Mouse (Mus musculus): ENCODE results near the gene Cnpy4. TPM values are rescaled to one million over a fixed set of nuclear protein-coding genes. Genes with fewer than 3 reads are reported as not detected.
"Not testable (repeated sequence)": the region's sequence is repeated elsewhere in the genome, so short reads cannot be mapped to it uniquely, and the experiment has no call there.

Gene Cnpy4
- polyA plus RNA-seq, 1 experiment from 2014 or later, result 26.2 TPM

DNA sequence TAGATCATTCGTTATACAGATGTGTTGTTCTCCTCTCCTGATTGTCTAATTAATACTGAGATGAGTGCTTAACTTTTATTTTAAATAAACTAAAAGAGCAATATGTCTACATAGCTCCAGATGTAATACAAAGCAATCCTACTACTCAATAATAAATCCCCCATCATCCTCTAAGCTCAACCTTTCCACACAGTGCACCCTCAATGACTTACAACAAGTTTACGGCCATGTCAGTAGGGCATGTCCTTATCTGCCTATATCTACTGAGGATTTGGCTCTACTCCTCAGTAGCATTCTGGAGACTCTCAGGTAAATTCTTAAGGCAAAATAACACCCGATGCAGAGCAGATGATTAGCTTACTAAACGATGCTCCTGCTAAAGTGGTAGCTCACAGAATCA is 20.6 kb downstream of the Cnpy4 start:
- Histone ChIP-seq H3K4me3 (replicated peaks) (no peak overlapping the region), H3K4me2 (no peak overlapping the region), H3K27ac (replicated peaks) (no peak overlapping the region), H3K36me3 (no peaks in the 10 kb centered on the region), H3K9me3 (replicated peaks) (0 out of 2 replicates have a peak, but pooled peaks cover 2% of the 10 kb centered on the region), H3K9ac (replicated peaks) (no peak overlapping the region), H3K4me1 (no peaks in the 10 kb centered on the region), H3K27me3 (replicated peaks) (no peaks in the 10 kb centered on the region)
- WGBS, result 86% methylated on average over 4 of the region's 4 CpGs
- no peak for ATAC-seq (ENCODE audit: low FRiP score)

DNA sequence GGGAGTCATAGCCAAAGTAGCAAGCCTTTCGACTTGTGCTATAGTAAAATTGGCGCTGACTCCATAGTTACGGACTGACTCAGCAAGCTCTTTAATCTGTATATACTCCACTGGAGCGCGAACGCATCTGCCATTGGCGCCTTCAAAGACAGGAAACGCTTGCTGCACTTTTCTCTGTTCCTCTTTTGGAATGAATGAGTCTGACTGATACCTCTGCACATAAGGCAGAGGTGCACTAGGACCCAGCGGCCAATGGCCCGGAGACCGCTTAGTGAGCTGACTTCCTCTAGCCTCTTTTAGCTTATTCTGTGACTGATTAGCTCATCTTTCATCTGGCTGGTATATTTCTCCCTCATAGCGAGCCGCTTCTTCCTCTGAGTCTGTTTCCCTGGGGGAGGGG is 29.3 kb downstream of the Cnpy4 start:
- not testable (repeated sequence) for ATAC-seq (ENCODE audit: low FRiP score); H3K4me1 ChIP-seq; H3K4me2 ChIP-seq; H3K9me3 ChIP-seq (replicated peaks); H3K4me3 ChIP-seq (replicated peaks); H3K9ac ChIP-seq (replicated peaks); H3K27ac ChIP-seq (replicated peaks); H3K27me3 ChIP-seq (replicated peaks); H3K36me3 ChIP-seq
- WGBS, result 95% methylated on average over 13 of the region's 13 CpGs

- no peaks in the 10 kb centered on the region for H3K36me3 ChIP-seq
Observed at GRCm38 (mm10) chr5:138219864-138220263, 32.6 kb downstream of the Cnpy4 start.

DNA sequence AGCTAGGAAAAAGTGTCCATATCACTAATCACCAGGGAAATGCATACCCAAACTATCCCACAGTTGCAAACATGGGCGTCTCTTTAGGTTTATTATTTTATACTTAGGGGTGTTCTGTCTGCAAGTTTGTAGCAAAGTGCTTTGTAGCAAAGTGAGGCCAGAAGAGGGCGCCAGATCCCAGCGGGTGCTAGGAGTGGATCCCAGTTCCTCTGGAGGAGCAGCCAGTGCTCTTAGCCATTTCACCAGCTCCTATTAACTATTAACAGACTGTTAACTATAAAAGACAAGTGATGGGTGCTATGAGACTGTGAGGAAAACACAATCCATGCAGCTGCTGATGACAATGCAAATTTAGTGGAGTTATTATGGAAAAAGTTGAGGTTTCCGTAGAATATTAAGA is 34.8 kb downstream of the Cnpy4 start:
- 24% methylated on average over 4 of the region's 4 CpGs for WGBS
- H3K27ac ChIP-seq (replicated peaks), result no peak overlapping the region
- no peak overlapping the region for H3K4me3 ChIP-seq (replicated peaks)
- no peak for ATAC-seq (ENCODE audit: low FRiP score)
- no peak overlapping the region for H3K4me2 ChIP-seq
- H3K36me3 ChIP-seq, result no peaks in the 10 kb centered on the region
- no peaks in the 10 kb centered on the region for H3K9me3 ChIP-seq (replicated peaks)
- no peaks in the 10 kb centered on the region for H3K27me3 ChIP-seq (replicated peaks)
- H3K9ac ChIP-seq (replicated peaks), result no peak overlapping the region
- H3K4me1 ChIP-seq, result no peaks in the 10 kb centered on the region

More at GRCm38 (mm10) chr5:138219864-138220263, 32.6 kb downstream of the Cnpy4 start:
- Histone ChIP-seq H3K27ac (replicated peaks) (no peak overlapping the region), H3K4me3 (replicated peaks) (no peak overlapping the region), H3K4me1 (no peaks in the 10 kb centered on the region), H3K9ac (replicated peaks) (no peak overlapping the region), H3K9me3 (replicated peaks) (no peaks in the 10 kb centered on the region), H3K4me2 (no peak overlapping the region), H3K27me3 (replicated peaks) (no peaks in the 10 kb centered on the region)
- ATAC-seq (ENCODE audit: low FRiP score), result no peak
- 76% methylated on average over 2 of the region's 2 CpGs for WGBS

GRCm38 (mm10) chr5:138223287-138223686 is 36.0 kb downstream of the Cnpy4 start:
- H3K36me3 ChIP-seq, result no peaks in the 10 kb centered on the region
- H3K4me3 ChIP-seq (replicated peaks), result no peak overlapping the region
- no peak overlapping the region for H3K27ac ChIP-seq (replicated peaks)
- no peaks in the 10 kb centered on the region for H3K4me1 ChIP-seq
- no peak overlapping the region for H3K9ac ChIP-seq (replicated peaks)
- no peaks in the 10 kb centered on the region for H3K9me3 ChIP-seq (replicated peaks)
- H3K27me3 ChIP-seq (replicated peaks), result no peaks in the 10 kb centered on the region
- ATAC-seq (ENCODE audit: low FRiP score), result no peak
- 60% methylated on average over 3 of the region's 3 CpGs for WGBS
- H3K4me2 ChIP-seq, result no peak overlapping the region

- H3K4me2 ChIP-seq, result no peak within 1 kb of the TSS
- no peaks in the 10 kb centered on the region for H3K4me1 ChIP-seq
- 52% methylated on average over 2 of the region's 2 CpGs for WGBS
- ATAC-seq (ENCODE audit: low FRiP score), result no peak
- H3K9ac ChIP-seq (replicated peaks), result no peak within 1 kb of the TSS
- no peak within 1 kb of the TSS for H3K27ac ChIP-seq (replicated peaks)
- H3K4me3 ChIP-seq (replicated peaks), result no peak within 1 kb of the TSS
- H3K27me3 ChIP-seq (replicated peaks), result no peaks in the 10 kb centered on the region
- H3K36me3 ChIP-seq, result no peaks in the 10 kb centered on the region
- no peaks in the 10 kb centered on the region for H3K9me3 ChIP-seq (replicated peaks)
Observed at GRCm38 (mm10) chr5:138225700-138226099, 38.4 kb downstream of the Cnpy4 start, which contains the start of gene Nxpe5. TSS of gene Nxpe5 (plus strand) at chr5:138225898.

DNA sequence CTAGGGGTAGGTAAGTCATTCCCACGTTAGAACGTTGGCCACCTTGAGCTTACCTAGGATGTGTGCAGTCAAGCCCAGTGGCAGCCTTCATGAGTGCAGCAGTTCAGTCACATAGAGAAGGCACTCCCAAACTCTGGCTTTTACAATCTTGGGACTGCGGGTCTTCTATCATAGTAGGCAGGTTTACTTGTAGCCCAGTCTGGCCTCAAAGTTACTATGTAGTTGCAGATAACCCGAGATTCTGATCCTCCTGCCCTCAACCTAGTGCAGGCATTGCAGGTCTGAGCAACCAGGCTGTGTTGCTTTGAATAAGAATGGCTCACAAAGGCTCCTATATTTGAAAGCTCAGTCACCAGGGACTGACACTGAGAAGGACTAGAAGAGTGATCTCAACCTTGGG is 39.2 kb downstream of the Cnpy4 start:
- Histone ChIP-seq H3K4me2 (no peak overlapping the region), H3K4me3 (replicated peaks) (no peak overlapping the region), H3K27me3 (replicated peaks) (no peaks in the 10 kb centered on the region), H3K27ac (replicated peaks) (no peak overlapping the region), H3K9ac (replicated peaks) (no peak overlapping the region), H3K36me3 (no peaks in the 10 kb centered on the region), H3K9me3 (replicated peaks) (no peaks in the 10 kb centered on the region), H3K4me1 (no peaks in the 10 kb centered on the region)
- ATAC-seq (ENCODE audit: low FRiP score), result no peak
- 83% methylated on average over 4 of the region's 4 CpGs for WGBS

- no peak for ATAC-seq (ENCODE audit: low FRiP score)
Observed at GRCm38 (mm10) chr5:138227367-138227766, 40.1 kb downstream of the Cnpy4 start.

DNA sequence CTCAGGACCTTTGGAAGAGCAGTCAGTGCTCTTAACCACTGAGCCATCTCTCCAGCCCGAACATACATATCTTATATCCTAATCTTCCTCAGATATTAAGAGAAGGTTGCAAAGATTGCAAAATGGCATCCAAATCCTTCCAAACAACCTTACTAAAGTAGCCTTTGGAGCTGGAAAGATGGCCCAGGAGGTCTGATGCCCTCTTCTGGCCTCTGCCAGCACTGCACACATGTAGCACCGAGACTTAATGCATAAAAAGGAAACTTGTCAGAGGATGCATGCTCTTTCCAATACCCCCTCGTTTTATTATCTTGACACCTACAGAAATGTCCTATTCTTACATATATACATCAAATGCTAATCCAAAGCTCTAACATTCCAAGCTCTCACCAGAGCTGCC is 40.7 kb downstream of the Cnpy4 start:
- Histone ChIP-seq H3K9ac (replicated peaks) (no peak overlapping the region), H3K4me3 (replicated peaks) (no peak overlapping the region), H3K4me1 (no peaks in the 10 kb centered on the region), H3K36me3 (no peaks in the 10 kb centered on the region), H3K9me3 (replicated peaks) (no peaks in the 10 kb centered on the region), H3K27me3 (replicated peaks) (no peaks in the 10 kb centered on the region), H3K27ac (replicated peaks) (no peak overlapping the region), H3K4me2 (no peak overlapping the region)
- ATAC-seq (ENCODE audit: low FRiP score), result no peak
- 62% methylated on average over 3 of the region's 3 CpGs for WGBS

More at GRCm38 (mm10) chr5:138227367-138227766, 40.1 kb downstream of the Cnpy4 start:
- Histone ChIP-seq H3K4me3 (replicated peaks) (no peak overlapping the region), H3K27me3 (replicated peaks) (no peaks in the 10 kb centered on the region), H3K36me3 (no peaks in the 10 kb centered on the region), H3K4me1 (no peaks in the 10 kb centered on the region), H3K9me3 (replicated peaks) (no peaks in the 10 kb centered on the region), H3K27ac (replicated peaks) (no peak overlapping the region), H3K9ac (replicated peaks) (no peak overlapping the region), H3K4me2 (no peak overlapping the region)
- 82% methylated on average over 2 of the region's 2 CpGs for whole genome bisulfite sequencing

- Histone ChIP-seq H3K27ac (replicated peaks) (no peak overlapping the region), H3K4me2 (no peak overlapping the region), H3K9me3 (replicated peaks) (no peaks in the 10 kb centered on the region), H3K27me3 (replicated peaks) (no peaks in the 10 kb centered on the region), H3K4me1 (no peaks in the 10 kb centered on the region), H3K36me3 (no peaks in the 10 kb centered on the region), H3K9ac (replicated peaks) (no peak overlapping the region), H3K4me3 (replicated peaks) (no peak overlapping the region)
- 94% methylated on average over 3 of the region's 3 CpGs for WGBS
- ATAC-seq (ENCODE audit: low FRiP score), result no peak
Observed at GRCm38 (mm10) chr5:138229511-138229910, 42.2 kb downstream of the Cnpy4 start.

GRCm38 (mm10) chr5:138233778-138234177 is 46.5 kb downstream of the Cnpy4 start:
- no peaks in the 10 kb centered on the region for H3K4me1 ChIP-seq
- WGBS, result 89% methylated on average over 2 of the region's 2 CpGs
- H3K27me3 ChIP-seq (replicated peaks), result no peaks in the 10 kb centered on the region
- H3K4me3 ChIP-seq (replicated peaks), result no peak overlapping the region
- no peak overlapping the region for H3K27ac ChIP-seq (replicated peaks)
- no peak overlapping the region for H3K4me2 ChIP-seq
- H3K9ac ChIP-seq (replicated peaks), result no peak overlapping the region
- no peak for ATAC-seq (ENCODE audit: low FRiP score)
- H3K9me3 ChIP-seq (replicated peaks), result no peaks in the 10 kb centered on the region
- H3K36me3 ChIP-seq, result no peaks in the 10 kb centered on the region

DNA sequence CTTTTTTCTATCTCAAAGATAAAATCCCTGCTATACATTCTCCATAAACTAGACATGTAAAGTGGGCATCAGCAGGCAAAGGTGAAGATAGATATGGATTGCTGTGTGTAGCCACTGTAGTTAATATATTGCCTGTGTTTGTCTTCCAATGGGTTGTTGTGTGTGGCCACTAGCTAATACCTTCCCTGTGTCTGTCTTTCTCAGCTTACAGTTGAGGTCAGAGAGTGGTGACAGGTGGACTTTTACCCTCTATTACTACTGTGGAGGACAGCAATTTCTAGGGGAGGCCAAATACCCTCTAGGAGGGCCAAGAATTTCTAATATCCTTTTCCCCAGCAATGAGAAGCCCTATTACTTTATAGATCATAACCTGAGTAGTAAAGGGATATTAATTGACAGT is 46.9 kb downstream of the Cnpy4 start:
- Histone ChIP-seq H3K4me1 (no peaks in the 10 kb centered on the region), H3K4me2 (no peak overlapping the region), H3K4me3 (replicated peaks) (no peak overlapping the region), H3K9me3 (replicated peaks) (no peaks in the 10 kb centered on the region), H3K36me3 (no peaks in the 10 kb centered on the region), H3K27me3 (replicated peaks) (no peaks in the 10 kb centered on the region), H3K27ac (replicated peaks) (no peak overlapping the region), H3K9ac (replicated peaks) (no peak overlapping the region)
- ATAC-seq (ENCODE audit: low FRiP score), result no peak

DNA sequence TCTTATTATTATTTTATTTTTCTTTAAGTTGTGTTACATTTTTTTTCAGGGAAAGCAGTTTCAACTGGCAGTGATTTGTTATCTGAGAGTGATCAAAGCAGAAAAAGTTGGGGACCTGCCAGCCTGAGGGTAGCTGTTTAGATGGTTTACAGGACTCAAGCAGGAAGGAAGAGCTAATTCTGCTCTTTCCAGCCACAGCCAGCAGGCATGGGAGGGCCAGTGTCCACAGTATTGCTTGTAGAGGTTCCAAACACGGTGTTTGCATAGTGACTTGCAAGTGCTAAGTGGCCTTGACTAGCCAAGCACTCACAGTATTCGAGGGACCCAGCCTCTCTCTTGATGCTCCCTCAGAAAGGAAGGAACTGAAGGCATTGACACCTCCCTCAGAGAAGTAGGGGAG is 54.2 kb downstream of the Cnpy4 start:
- H3K9me3 ChIP-seq (replicated peaks), result no peaks in the 10 kb centered on the region

More for the DNA sequence above, 54.2 kb downstream of the Cnpy4 start:
- Histone ChIP-seq H3K27me3 (replicated peaks) (no peaks in the 10 kb centered on the region), H3K4me1 (no peaks in the 10 kb centered on the region), H3K4me3 (replicated peaks) (no peak overlapping the region), H3K27ac (replicated peaks) (no peak overlapping the region), H3K36me3 (no peaks in the 10 kb centered on the region), H3K9ac (replicated peaks) (no peak overlapping the region), H3K4me2 (no peak overlapping the region)
- 45% methylated on average over 2 of the region's 2 CpGs for WGBS
- no peak for ATAC-seq (ENCODE audit: low FRiP score)

Data from neural tube, embryonic 15.5 days (tissue).